Mouse (Mus musculus) adrenal gland (tissue): Measurements from ENCODE around the gene Stk11.

ENCODE experiments used
- intact Hi-C: fragments of 180-260 bp; cut with DNase I; formaldehyde crosslinking; loops from one replicate; pipeline ENCODE4 v1.15.1; 2025

The Stk11 gene

DNA sequence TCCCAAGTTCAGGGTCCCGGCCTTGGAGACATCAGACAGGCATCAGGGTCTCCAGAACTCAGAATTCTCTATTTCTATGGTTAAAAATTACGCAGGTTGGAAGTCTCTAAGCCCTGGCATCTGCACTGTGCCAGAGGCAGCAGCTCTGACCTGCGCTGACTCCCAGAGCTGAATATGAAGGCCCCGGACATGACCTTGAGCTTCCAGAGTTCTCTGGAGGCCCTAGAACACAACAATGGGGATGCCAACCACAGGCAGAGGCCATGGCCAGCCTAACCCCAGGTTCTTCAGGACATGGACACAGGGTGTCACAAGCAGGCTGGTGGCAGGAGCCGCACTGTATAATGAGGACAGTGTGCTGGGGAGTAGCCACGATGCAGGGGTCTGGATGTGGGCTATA is 21.5 kb upstream of the Stk11 start:
- intact Hi-C loops: no loop called here

- intact Hi-C loops: no loop called here
Measured at GRCm38 (mm10) chr10:80094684-80095083, 20.9 kb upstream of the Stk11 start.

- intact Hi-C loops: no loop called here
Measured at GRCm38 (mm10) chr10:80095547-80095946, 20.1 kb upstream of the Stk11 start.

- intact Hi-C loops: no loop called here
Measured at GRCm38 (mm10) chr10:80097275-80097674, 18.3 kb upstream of the Stk11 start.

DNA sequence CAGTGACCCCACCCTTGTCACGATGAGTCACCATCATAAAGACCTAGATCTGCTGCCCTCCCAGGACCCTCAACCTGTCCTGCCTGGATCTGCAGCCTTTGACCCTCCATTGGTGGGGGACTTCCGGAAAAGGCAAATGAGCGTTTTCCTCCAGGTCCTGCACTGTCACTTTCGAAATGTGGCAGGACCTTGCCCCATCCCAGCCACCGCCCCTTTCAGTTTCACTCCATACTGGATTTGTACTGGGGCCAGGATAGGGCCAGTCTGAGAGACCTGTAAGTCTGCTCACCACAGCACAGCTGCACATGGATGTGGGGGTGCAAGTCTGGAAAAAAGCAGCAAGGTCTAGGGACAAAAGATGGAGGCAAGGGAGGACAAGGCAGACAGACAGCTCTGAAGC is 17.0 kb upstream of the Stk11 start:
- intact Hi-C loops: no loop called here

DNA sequence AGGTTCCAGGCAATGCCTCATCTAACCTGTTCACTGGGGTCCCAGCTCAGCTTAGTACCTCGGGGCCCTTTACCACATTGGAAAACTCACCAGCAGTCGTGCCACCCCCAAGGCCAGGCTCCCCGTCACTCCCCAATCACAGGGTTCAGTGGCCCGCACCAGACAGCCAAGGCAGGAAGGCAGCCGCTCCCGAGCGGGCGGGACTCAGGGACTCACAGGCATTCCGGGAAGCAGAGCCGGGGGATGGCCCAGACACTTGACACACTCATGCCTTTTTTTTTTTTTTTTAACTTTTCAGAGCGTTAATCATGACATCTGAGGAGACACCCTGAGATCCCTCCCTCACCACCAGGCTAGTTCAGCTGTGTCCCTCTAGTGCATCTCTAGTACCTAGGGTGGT is 14.6 kb upstream of the Stk11 start:
- intact Hi-C loops: no loop called here

DNA sequence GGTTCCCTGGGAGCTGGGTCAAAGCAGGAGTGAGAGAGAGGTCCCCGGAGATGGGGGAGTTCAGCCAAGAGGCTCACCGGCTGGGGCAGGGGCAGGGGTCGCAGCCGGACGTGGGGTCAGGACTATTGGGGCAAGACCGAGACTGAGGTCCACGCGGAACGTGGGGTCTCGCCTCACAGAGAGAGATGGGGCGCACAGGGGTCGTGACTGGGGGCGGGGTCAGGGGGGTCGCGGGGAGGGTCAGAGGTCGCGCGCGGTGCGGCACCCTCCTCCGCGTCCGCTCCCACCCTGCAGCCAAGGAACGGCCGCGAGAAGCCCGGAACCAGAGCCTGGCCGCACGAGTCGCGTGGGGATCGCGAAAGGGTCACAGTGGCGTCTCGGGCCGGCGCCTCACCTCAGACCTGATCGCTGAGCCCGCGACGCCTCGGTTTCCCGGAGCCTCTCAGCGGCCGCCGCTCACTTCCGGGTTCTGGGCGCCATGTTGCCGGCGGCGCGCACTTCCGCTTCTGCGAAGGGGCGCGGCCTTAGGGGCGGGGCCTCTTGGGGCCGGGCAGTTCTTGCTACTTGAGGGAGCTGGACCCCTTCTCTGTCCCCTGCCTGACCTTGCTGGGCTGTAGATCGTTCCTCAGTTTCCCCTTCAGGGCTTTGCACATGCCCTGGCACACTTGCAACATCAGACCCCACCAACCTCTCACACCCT is 13.2 kb upstream of the Stk11 start:
- intact Hi-C loops: no loop called here

DNA sequence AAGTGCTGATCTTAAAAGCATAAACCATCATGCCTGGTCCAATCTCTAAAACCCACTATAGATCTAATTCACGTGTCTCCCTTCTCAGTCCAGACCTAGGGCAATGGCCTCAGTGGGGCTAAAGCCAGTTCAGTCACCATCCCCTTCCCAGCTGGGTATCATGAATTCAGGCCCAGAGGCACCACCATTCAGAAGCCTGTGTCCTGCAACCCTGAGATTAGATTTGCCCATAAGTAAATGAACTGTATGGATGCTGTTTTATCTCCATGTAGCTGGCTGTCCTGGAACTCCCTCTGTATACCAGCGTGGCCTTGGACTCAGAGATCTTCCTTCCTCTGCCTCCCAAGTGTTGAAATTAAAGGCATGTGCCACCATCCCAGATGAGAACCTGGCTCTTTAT is 12.6 kb upstream of the Stk11 start:
- intact Hi-C loops: no loop called here

- intact Hi-C loops: no loop called here
Measured at GRCm38 (mm10) chr10:80104181-80104580, 11.4 kb upstream of the Stk11 start.

- intact Hi-C loops: no loop called here
Measured at GRCm38 (mm10) chr10:80105460-80105859, 10.1 kb upstream of the Stk11 start, which contains the start of gene Sbno2. Gene Sbno2 (minus strand): TSS chr10:80105571.

GRCm38 (mm10) chr10:80105926-80106325 is 9.7 kb upstream of the Stk11 start:
- intact Hi-C loops: no loop called here

- intact Hi-C loops: no loop called here
Measured at GRCm38 (mm10) chr10:80107678-80108077, 7.9 kb upstream of the Stk11 start.

DNA sequence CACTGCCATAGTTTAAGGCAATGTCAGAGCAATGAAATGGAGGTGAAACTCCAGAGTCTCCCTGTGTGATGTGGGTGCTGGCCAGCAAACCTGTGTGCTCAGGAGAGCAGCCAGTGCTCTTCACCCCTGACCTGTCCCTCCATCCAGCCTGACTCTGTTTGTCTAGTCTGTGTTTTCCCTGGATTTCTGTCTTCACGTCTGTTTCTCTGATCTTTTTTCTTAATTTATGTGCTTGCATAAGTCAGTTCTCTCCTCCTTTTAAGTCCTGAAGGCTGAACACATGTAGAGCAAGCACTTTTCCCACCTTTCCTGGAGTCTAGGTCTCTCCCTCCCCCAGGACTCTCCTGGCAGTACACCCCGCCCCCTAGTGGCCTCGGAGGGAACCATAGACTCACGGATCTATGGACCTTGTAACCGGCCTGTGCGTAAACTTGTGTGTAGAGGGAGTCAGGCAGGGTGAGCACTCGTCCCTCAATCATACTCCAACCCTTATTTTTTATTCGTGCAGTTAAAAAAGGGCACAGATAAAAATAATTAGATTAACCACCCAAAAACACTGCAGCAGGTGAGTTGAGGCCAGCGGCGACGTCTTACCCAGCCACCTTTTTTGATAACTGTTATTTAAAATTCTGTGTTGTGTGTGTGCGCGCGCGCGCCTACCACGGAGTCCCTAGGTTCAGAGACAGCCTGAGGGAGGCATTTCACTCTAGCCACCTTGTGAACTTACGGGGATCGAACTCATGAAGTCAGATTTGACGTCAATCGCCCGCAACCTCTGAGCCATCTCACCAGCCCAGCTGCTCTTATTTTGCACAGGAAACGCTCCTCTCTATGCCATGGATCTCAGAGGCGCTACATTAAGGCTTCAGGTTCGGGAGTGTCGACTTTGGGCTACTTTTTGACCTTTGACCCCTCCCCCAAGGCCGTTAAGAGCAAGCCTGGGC is 990 bp upstream of the Stk11 start:
- intact Hi-C loops: loop anchor here (1.0 to 5.0 kb wide), 4 partner anchors 37 to 127 kb away; partner anchors contain the start of genes Cnn2 and Polr2e

- intact Hi-C loops: loop anchor here (1.0 kb wide), 1 partner anchor 63 kb away; no protein-coding TSS in a partner anchor
Measured at GRCm38 (mm10) chr10:80115944-80116335, 337 bp downstream of the Stk11 start.

DNA sequence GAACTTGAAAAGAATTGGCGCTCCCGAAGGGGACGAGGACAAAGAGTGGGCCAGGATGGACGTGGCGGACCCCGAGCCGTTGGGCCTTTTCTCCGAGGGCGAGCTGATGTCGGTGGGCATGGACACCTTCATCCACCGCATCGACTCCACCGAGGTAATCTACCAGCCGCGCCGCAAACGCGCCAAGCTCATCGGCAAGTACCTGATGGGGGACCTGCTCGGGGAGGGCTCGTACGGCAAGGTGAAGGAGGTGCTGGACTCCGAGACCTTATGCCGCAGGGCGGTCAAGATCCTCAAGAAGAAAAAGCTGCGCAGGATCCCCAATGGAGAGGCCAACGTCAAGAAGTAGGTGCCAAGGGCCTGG is 942 bp downstream of the Stk11 start:
- intact Hi-C loops: no loop called here

GRCm38 (mm10) chr10:80116927-80117691 is 1.5 kb downstream of the Stk11 start:
- intact Hi-C loops: no loop called here

- intact Hi-C loops: loop anchor here (2.0 kb wide), 1 partner anchor 17 kb away; no protein-coding TSS in a partner anchor
Measured at GRCm38 (mm10) chr10:80117736-80118135, 2.1 kb downstream of the Stk11 start.

DNA sequence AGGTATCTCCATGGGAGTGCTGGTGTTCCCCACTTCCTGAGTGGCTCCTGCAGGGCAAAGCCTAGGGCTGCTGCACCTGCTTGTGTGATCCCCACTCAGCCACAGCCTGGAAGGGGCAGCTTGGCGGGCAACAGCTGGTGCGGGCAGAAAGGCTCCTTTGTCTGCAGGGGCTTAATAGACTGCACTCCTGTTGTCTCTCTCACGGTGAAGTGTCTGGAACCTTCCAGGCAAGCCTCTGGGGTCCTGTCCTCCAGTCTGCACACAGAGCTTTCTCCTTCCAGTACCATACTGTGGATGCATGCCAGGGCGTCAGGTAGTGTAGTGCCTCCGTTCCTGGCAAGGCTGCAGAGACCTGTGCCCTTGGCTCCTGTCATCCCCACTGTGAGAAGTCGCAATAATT is 2.9 kb downstream of the Stk11 start:
- intact Hi-C loops: loop anchor here (2.0 kb wide), 1 partner anchor 16 kb away; no protein-coding TSS in a partner anchor

DNA sequence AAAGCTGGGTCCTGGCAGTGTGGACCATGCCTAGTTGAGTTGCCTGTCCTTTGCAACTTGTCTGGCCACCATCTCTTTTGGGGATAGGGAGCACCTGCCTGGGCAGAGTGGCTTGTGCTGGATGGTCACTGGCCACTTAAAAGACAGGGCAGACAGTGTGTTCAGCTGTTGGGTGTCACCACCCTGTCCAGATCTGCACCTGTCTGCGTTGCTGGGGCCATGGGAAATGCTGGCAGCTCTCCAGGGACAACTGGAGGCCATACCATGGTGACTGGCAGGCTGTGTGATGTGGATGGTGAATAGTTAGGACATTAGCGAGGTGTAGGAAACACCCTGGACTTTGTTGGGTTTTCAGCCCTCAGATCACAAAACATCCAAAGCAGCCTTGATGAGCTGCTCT is 4.5 kb downstream of the Stk11 start:
- intact Hi-C loops: no loop called here

- intact Hi-C loops: no loop called here
Measured at GRCm38 (mm10) chr10:80121639-80122038, 6.0 kb downstream of the Stk11 start.

DNA sequence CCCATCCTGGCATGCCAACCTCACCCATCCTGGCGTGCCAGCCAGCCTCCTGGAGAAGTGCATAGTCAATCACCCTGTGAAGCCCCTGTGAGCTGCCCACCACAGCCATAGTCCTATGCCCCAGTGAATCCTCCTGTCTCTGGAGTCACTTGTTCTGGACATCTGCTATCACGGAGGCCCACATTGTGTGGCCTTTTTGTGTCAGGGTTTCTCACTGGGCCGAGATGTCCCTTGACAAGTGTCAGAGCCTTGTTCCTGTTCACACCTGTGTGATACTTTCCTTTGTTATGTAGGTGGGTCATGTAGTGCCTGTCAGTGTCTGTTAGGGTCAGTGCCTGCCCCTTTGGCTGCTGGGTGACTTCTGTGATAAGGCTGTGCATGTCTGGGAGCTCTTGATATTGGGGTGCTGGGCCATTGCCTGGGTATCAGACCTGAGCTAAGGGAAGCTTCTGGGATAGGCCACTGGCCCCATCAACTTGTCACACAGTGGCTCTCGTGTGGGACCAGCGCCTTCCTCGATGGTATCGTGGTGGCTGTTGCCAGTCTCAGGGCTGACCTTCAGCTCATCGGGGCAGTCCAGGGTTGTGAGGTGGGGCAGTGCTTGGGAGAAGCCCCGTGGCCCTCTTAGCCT is 8.4 kb downstream of the Stk11 start:
- intact Hi-C loops: no loop called here
